Comparison of ENCODE assay signal across 19 mouse cellular contexts in genomic region chr10:109008456-109008855, GRCm38 (mm10). TPM values are rescaled to one million over a fixed set of nuclear protein-coding genes. Genes with fewer than 3 reads are reported as not detected.
A peak's percentile ranks its signal among the peaks of the same experiment; 100 is the strongest.
DNase-seq lines count a peak whose midpoint lies in the region; ATAC-seq and TF ChIP-seq lines count a peak whose summit lies in the region.
"Had no signal": no experiment of that assay in that cellular context is flagged by ENCODE, and none has a peak within 500 bp of the region (broad histone marks: within the 10 kb centered on the region; RNA-seq: fewer than 3 reads in every experiment).

No protein-coding gene starts in this region.

- H3K27ac ChIP-seq in layer of hippocampus, adult 2 months: peak overlapping the region; percentile 98
- H3K27ac ChIP-seq in forebrain, embryonic 15.5 days (replicated peaks): no peak overlapping the region
- no peak overlapping the region for H3K27ac ChIP-seq in midbrain, embryonic 16.5 days (ENCODE audit: low read length)
- H3K27ac ChIP-seq: heart, embryonic 10.5 days; limb, embryonic 10.5 days; liver, embryonic 12.5 days had no signal

- no peaks in the 10 kb centered on the region for H3K9me3 ChIP-seq in forebrain, embryonic 15.5 days
- no peaks in the 10 kb centered on the region for H3K9me3 ChIP-seq in midbrain, embryonic 16.5 days (replicated peaks; ENCODE audit: control insufficient read depth, low read length, poor library complexity, severe bottlenecking)
- H3K9me3 ChIP-seq: heart, embryonic 10.5 days; limb, embryonic 10.5 days; liver, embryonic 12.5 days had no signal

- DNase-seq in layer of hippocampus, adult 2 months (ENCODE audit: low spot score in 2 of 2): no peak
- no peak for DNase-seq in layer of hippocampus, adult 18-20 months (ENCODE audit: low spot score in 2 of 2)
- DNase-seq in cerebellum, postnatal 25 days: peak; percentile 28 to 60
- no peak for DNase-seq in thymus, postnatal 0 days (ENCODE audit: low spot score)
- no peak for DNase-seq in lung, adult 2 months
- no peak for DNase-seq in spleen, postnatal 14 days (ENCODE audit: low spot score in 2 of 2)
- DNase-seq: adrenal gland, adult 8-10 months; gastrocnemius, postnatal 14 days; heart, postnatal 14 days; kidney, postnatal 10 days had no signal

- WGBS in forebrain, embryonic 15.5 days: 94% methylated on average over 13 of the region's 13 CpGs
- WGBS in midbrain, embryonic 16.5 days: 93% methylated on average over 12 of the region's 13 CpGs
- WGBS in lung, adult 2 months: 90% methylated on average over 13 of the region's 13 CpGs

- ATAC-seq in forebrain, embryonic 15.5 days (replicated peaks): no peak
- ATAC-seq in midbrain, embryonic 16.5 days: no peak
- ATAC-seq: CD4-positive, CD25-positive, alpha-beta regulatory T cell, adult 4 months; intestine, postnatal 0 days; liver, embryonic 12.5 days; lung, postnatal 0 days had no signal

- 0 out of 2 replicates have a peak, but pooled peaks cover 2% of the 10 kb centered on the region for H3K27me3 ChIP-seq in forebrain, embryonic 15.5 days
- no peaks in the 10 kb centered on the region for H3K27me3 ChIP-seq in midbrain, embryonic 16.5 days (ENCODE audit: control insufficient read depth, insufficient read depth, low read depth, low read length)

- H3K4me3 ChIP-seq in layer of hippocampus, adult 2 months: peak overlapping the region; percentile 87
- peak overlapping the region; percentile 93 for H3K4me3 ChIP-seq in forebrain, embryonic 15.5 days
- H3K4me3 ChIP-seq in midbrain, embryonic 16.5 days (ENCODE audit: low read depth, low read length): peak overlapping the region; percentile 65
- H3K4me3 ChIP-seq in lung, adult 2 months (replicated peaks; ENCODE audit: extremely low read depth, low read depth, low read length): no peak overlapping the region
- H3K4me3 ChIP-seq: heart, embryonic 10.5 days; limb, embryonic 10.5 days; liver, embryonic 12.5 days had no signal

- TF ChIP-seq CTCF in layer of hippocampus, adult 2 months (conservative IDR thresholded peaks at IDR 0.05): no peak
- no peak for TF ChIP-seq CTCF in lung, adult 2 months (IDR thresholded peaks at IDR 0.05; ENCODE audit: insufficient read depth, low read length)

- peaks cover 23% of the 10 kb centered on the region for H3K4me1 ChIP-seq in forebrain, embryonic 15.5 days
- peaks cover 34% of the 10 kb centered on the region for H3K4me1 ChIP-seq in midbrain, embryonic 16.5 days (ENCODE audit: control insufficient read depth, insufficient read depth, low read length)
- H3K4me1 ChIP-seq in lung, adult 2 months (ENCODE audit: control insufficient read depth, insufficient read depth, low read length): peaks cover 3% of the 10 kb centered on the region; the same call in 1 of the 2 replicates

- no peak overlapping the region for H3K9ac ChIP-seq in forebrain, embryonic 15.5 days (replicated peaks)
- 0 out of 2 replicates have a peak overlapping the region, but pooled peaks have one; percentile 15 for H3K9ac ChIP-seq in midbrain, embryonic 16.5 days (ENCODE audit: low read depth, low read length)
- H3K9ac ChIP-seq: liver, embryonic 12.5 days had no signal

- peak overlapping the region; percentile 99 for H3K4me2 ChIP-seq in forebrain, embryonic 15.5 days (replicated peaks)
- peak overlapping the region; percentile 72 for H3K4me2 ChIP-seq in midbrain, embryonic 16.5 days (ENCODE audit: low read length)
- H3K4me2 ChIP-seq: liver, embryonic 12.5 days had no signal

- no peak for TF ChIP-seq POLR2A in lung, adult 2 months (IDR thresholded peaks at IDR 0.05; ENCODE audit: borderline replicate concordance, extremely low read depth, low read depth, low read length)

- no peaks in the 10 kb centered on the region for H3K36me3 ChIP-seq in forebrain, embryonic 15.5 days
- no peaks in the 10 kb centered on the region for H3K36me3 ChIP-seq in midbrain, embryonic 16.5 days (ENCODE audit: control insufficient read depth, insufficient read depth, low read length)
- H3K36me3 ChIP-seq: heart, embryonic 10.5 days; limb, embryonic 10.5 days; liver, embryonic 12.5 days had no signal

RNA-seq across cellular contexts. Expression of gene Syt1, which starts 2.3 kb away (rescaled TPM):
- 1,000 to 10,000 TPM in 1 of 2 experiments, 100 to 1,000 TPM in 1; 975 to 1,036 TPM for total RNA-seq in layer of hippocampus, adult 2 months (2021)
- 1,000 to 10,000 TPM in 1 of 2 experiments, 100 to 1,000 TPM in 1; 974 to 1,035 TPM for total RNA-seq in layer of hippocampus, adult 18-20 months (2021)
- 83.0 and 88.3 TPM in 2 replicates for polyA plus RNA-seq in forebrain, embryonic 15.5 days (2015; fragmentation: Nextera tagmentation; extraction: Ambion mirVana)
- 140 and 146 TPM in 2 replicates for polyA plus RNA-seq in midbrain, embryonic 16.5 days (2015; fragmentation: Nextera tagmentation; extraction: Ambion mirVana)
- 1.3 and 1.8 TPM in 2 replicates for polyA plus RNA-seq in thymus, postnatal 0 days (2015; fragmentation: Nextera tagmentation; extraction: Ambion mirVana)
- polyA plus RNA-seq in lung, adult 2 months (2012; rRNA removed): 0.09 and 0.17 TPM in 2 replicates
- total RNA-seq: MEL had no signal
- polyA plus RNA-seq: CD4-positive, CD25-positive, alpha-beta regulatory T cell, adult 4 months had no signal

Comparison
In these comparisons a context has a peak if more than half of its experiments do, and no peak if none do; other contexts are left out.
1. DNase-seq: peak in cerebellum, postnatal 25 days (2 of 2); none in layer of hippocampus, adult 2 months (0 of 2), layer of hippocampus, adult 18-20 months (0 of 2), thymus, postnatal 0 days (single experiment), lung, adult 2 months (single experiment) and spleen, postnatal 14 days (0 of 2).
2. RNA of gene Syt1, which starts 2.3 kb away (polyA plus RNA-seq): 140 to 146 TPM in midbrain, embryonic 16.5 days and 83.0 to 88.3 TPM in forebrain, embryonic 15.5 days; 1.3 to 1.8 TPM in thymus, postnatal 0 days and 0.09 to 0.17 TPM in lung, adult 2 months; every median in the first group is over 10 times any median in the second.